Mouse (Mus musculus) intestine, postnatal 0 days (tissue): Measurements from ENCODE around the gene Itga5. TPM values are rescaled to one million over a fixed set of nuclear protein-coding genes. Genes with fewer than 3 reads are reported as not detected.
A peak's percentile ranks its signal among the peaks of the same experiment; 100 is the strongest.
"Not testable (repeated sequence)": the region's sequence is repeated elsewhere in the genome, so short reads cannot be mapped to it uniquely, and the experiment has no call there.

Experiments
- ATAC-seq: fragments of 200-750 bp; cut with Nextera tagmentation; 2 replicates; pipeline ENCODE4 v1.8.0; 2017; ENCODE audit warnings: mild to moderate bottlenecking, moderate TSS enrichment, moderate library complexity
- H3K27ac ChIP-seq: fragments of 300-500 bp; sonication (generic); 2 replicates; pipeline ENCODE4 v1.5.1; 2014; ENCODE audit warnings: mild to moderate bottlenecking, low read depth, low read length, moderate library complexity
- H3K27me3 ChIP-seq: fragments of 300-500 bp; sonication (generic); replicated peaks from 2 replicates; pipeline ENCODE4 v1.6.1; 2014; ENCODE audit warnings: low read length, mixed read lengths; ENCODE audit not compliant: control insufficient read depth, insufficient read depth
- H3K36me3 ChIP-seq: fragments of 300-500 bp; sonication (generic); 2 replicates; pipeline ENCODE4 v1.6.1; 2014; ENCODE audit warnings: mild to moderate bottlenecking, moderate library complexity; ENCODE audit not compliant: control insufficient read depth, insufficient read depth
- H3K4me1 ChIP-seq: fragments of 300-500 bp; sonication (generic); replicated peaks from 2 replicates; pipeline ENCODE4 v1.6.1; 2014; ENCODE audit warnings: antibody characterized with exemption, low read length, mixed read lengths; ENCODE audit not compliant: control insufficient read depth, insufficient read depth
- H3K4me2 ChIP-seq: fragments of 300-500 bp; sonication (generic); replicated peaks from 2 replicates; pipeline ENCODE4 v1.6.1; 2014; ENCODE audit warnings: low read depth, mild to moderate bottlenecking, moderate library complexity
- H3K4me3 ChIP-seq: fragments of 300-500 bp; sonication (generic); 2 replicates; pipeline ENCODE4 v1.5.1; 2014; ENCODE audit warnings: low read depth, low read length
- H3K9ac ChIP-seq: fragments of 300-500 bp; sonication (generic); 2 replicates; pipeline ENCODE4 v1.6.1; 2014; ENCODE audit warnings: mild to moderate bottlenecking, low read depth, low read length
- H3K9me3 ChIP-seq: fragments of 300-500 bp; sonication (generic); 2 replicates; pipeline ENCODE4 v1.6.1; 2016; ENCODE audit warnings: mixed run types; ENCODE audit not compliant: control insufficient read depth
- CTCF ChIP-seq: sonication (generic); IDR thresholded peaks from 2 replicates; pipeline ENCODE4 v1.5.1; 2016; ENCODE audit warnings: low read depth, mild to moderate bottlenecking, control low read depth, antibody characterized with exemption, moderate library complexity
- WGBS: fragments of 180-500 bp; shearing (Covaris S2); extraction: QIAGEN DNeasy Blood & Tissue Kit; methylation state at CpG from one replicate; pipeline ENCODE4 v1.1.7; 2014; 5-methylcytosine and 5-hydroxymethylcytosine counted together
- polyA plus RNA-seq: library from polyadenylated mRNA; unstranded; fragments of >200 nt; fragmentation: Nextera tagmentation; extraction: Ambion mirVana; gene quantifications from 2 replicates; pipeline ENCODE4 v1.2.1, GENCODE M21; 2015

The Itga5 gene
- 25.0 and 25.8 TPM in 2 replicates for polyA plus RNA-seq

GRCm38 (mm10) chr15:103366376-103367149 lies at the start of gene Itga5:
TSS of gene Itga5 (minus strand) at chr15:103366763.
- Histone ChIP-seq H3K27me3 (no peaks in the 10 kb centered on the region; the same call in 1 of the 2 replicates), H3K27ac (peak within 1 kb of the TSS; percentile 82), H3K4me2 (peak within 1 kb of the TSS; percentile 91), H3K9ac (peak within 1 kb of the TSS; percentile 76), H3K9me3 (no peaks in the 10 kb centered on the region), H3K4me1 (no peaks in the 10 kb centered on the region), H3K4me3 (peak within 1 kb of the TSS; percentile 73), H3K36me3 (no peaks in the 10 kb centered on the region)
- peak; percentile 54 for ATAC-seq
- peak; percentile 40 for TF ChIP-seq CTCF
- 1% methylated on average over 51 of the region's 51 CpGs for WGBS

DNA sequence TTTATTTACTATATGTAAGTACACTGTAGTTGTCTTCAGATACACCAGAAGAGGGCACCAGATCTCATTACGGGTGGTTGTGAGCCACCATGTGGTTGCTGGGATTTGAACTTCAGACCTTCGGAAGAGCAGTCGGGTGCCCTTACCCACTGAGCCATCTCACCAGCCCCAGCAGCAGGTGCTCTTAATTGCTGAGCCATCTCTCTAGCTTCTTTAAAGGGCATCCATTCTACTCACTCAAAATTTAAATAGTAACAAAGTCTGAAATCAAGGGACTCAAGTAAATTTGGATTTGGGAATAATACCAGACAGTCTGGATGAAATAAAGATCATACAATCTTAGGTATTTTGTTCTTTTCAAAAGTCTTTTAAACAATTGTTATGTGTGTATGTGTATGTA lies 39.0 kb upstream of the Itga5 start:
- ATAC-seq, H3K9ac ChIP-seq, H3K4me2 ChIP-seq: not testable (repeated sequence)

DNA sequence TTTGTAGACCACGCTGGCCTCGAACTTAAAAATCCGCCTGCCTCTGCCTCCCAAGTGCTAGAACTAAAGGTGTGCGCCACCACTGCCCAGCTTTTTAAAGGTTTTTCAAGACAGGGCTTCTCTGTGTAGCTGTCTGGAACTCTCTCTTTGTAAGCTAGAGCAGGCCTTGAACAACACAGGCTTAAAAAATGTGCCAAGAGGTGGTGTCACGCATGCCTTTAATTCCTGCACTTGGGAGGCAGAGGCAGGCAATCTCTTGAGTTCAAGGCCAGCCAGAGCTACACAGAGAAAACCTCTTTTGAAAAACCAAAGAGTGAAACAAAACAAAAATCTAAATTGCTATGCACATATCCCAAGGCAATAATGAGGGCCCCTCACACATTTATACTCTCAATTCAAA lies 34.8 kb upstream of the Itga5 start:
- no peak for ATAC-seq
- Histone ChIP-seq H3K4me1 (no peaks in the 10 kb centered on the region), H3K27ac (no peak overlapping the region), H3K4me3 (no peak overlapping the region), H3K9ac (no peak overlapping the region), H3K4me2 (no peak overlapping the region), H3K9me3 (no peaks in the 10 kb centered on the region), H3K27me3 (no peaks in the 10 kb centered on the region), H3K36me3 (no peaks in the 10 kb centered on the region)
- WGBS: 93% methylated on average over 5 of the region's 5 CpGs
- no peak for TF ChIP-seq CTCF

More for the DNA sequence above, 39.0 kb upstream of the Itga5 start:
- H3K4me3 ChIP-seq, H3K27ac ChIP-seq, H3K27me3 ChIP-seq, H3K9me3 ChIP-seq, H3K4me1 ChIP-seq, H3K36me3 ChIP-seq: not testable (repeated sequence)
- WGBS: 80% methylated on average over 2 of the region's 3 CpGs

DNA sequence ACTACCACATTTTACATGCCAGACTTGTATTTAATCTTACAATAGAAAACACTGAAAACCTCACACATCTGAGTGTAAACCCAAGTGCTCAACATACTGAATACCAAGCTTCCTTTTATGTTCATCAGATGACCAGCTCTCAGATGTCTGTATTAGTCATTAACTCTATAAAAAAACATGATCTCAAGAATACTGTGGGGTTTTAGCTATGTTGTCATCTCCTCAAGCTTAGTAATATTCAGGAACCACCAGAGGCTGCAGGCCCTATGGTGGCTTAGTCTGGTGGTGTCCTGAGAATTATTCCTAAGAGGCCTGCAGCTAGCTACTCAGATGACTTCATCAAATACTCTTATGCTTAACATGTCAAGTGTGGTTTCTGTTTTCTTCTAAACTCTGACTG lies 27.0 kb upstream of the Itga5 start:
- H3K4me1 ChIP-seq: no peaks in the 10 kb centered on the region
- no peak for TF ChIP-seq CTCF
- H3K27ac ChIP-seq: no peak overlapping the region

GRCm38 (mm10) chr15:103388556-103389145 lies 22.1 kb upstream of the Itga5 start:
- H3K9ac ChIP-seq: no peak overlapping the region
- no peak for ATAC-seq
- no peaks in the 10 kb centered on the region for H3K4me1 ChIP-seq
- no peak overlapping the region for H3K4me2 ChIP-seq
- no peaks in the 10 kb centered on the region for H3K27me3 ChIP-seq
- H3K9me3 ChIP-seq: no peaks in the 10 kb centered on the region
- H3K27ac ChIP-seq: no peak overlapping the region
- 44% methylated on average over 4 of the region's 4 CpGs for WGBS
- TF ChIP-seq CTCF: peak; percentile 79
- no peaks in the 10 kb centered on the region for H3K36me3 ChIP-seq
- H3K4me3 ChIP-seq: no peak overlapping the region

More for the DNA sequence above, 27.0 kb upstream of the Itga5 start:
- H3K9me3 ChIP-seq: no peaks in the 10 kb centered on the region
- ATAC-seq: no peak
- H3K4me2 ChIP-seq: no peak overlapping the region
- no peak overlapping the region for H3K9ac ChIP-seq
- no peaks in the 10 kb centered on the region for H3K36me3 ChIP-seq
- H3K4me3 ChIP-seq: no peak overlapping the region
- no peaks in the 10 kb centered on the region for H3K27me3 ChIP-seq

- Histone ChIP-seq H3K36me3 (no peaks in the 10 kb centered on the region), H3K27ac (no peak overlapping the region), H3K4me3 (no peak overlapping the region), H3K4me2 (no peak overlapping the region), H3K27me3 (no peaks in the 10 kb centered on the region), H3K9ac (no peak overlapping the region), H3K9me3 (no peaks in the 10 kb centered on the region), H3K4me1 (no peaks in the 10 kb centered on the region)
- TF ChIP-seq CTCF: no peak
- 62% methylated on average over 7 of the region's 7 CpGs for WGBS
- no peak for ATAC-seq
Observed at GRCm38 (mm10) chr15:103383771-103384488, 17.4 kb upstream of the Itga5 start.
